Mouse (Mus musculus) liver, embryonic 16.5 days (tissue): ENCODE data around the gene Timp3. TPM values are rescaled to one million over a fixed set of nuclear protein-coding genes. Genes with fewer than 3 reads are reported as not detected.
A peak's percentile ranks its signal among the peaks of the same experiment; 100 is the strongest.

Experiments
- ATAC-seq: fragments of 200-750 bp; cut with Nextera tagmentation; 2 replicates; pipeline ENCODE4 v1.8.0; 2017; ENCODE audit warnings: low read depth, mild to moderate bottlenecking, moderate number of reproducible peaks, moderate library complexity
- H3K27ac ChIP-seq: fragments of 300-500 bp; sonication (generic); 2 replicates; pipeline ENCODE4 v1.5.1; 2014; ENCODE audit warnings: mild to moderate bottlenecking, low read length
- H3K27me3 ChIP-seq: fragments of 300-500 bp; sonication (generic); 2 replicates; pipeline ENCODE4 v1.6.1; 2014; ENCODE audit warnings: low read depth, low read length, mixed read lengths; ENCODE audit not compliant: control insufficient read depth, insufficient read depth
- H3K36me3 ChIP-seq: fragments of 300-500 bp; sonication (generic); 2 replicates; pipeline ENCODE4 v1.6.1; 2014; ENCODE audit warnings: mild to moderate bottlenecking; ENCODE audit not compliant: control insufficient read depth, insufficient read depth
- H3K4me1 ChIP-seq: fragments of 300-500 bp; sonication (generic); 2 replicates; pipeline ENCODE4 v1.6.1; 2014; ENCODE audit warnings: low read depth, low read length, mixed read lengths; ENCODE audit not compliant: control insufficient read depth
- H3K4me2 ChIP-seq: fragments of 300-500 bp; sonication (generic); 2 replicates; pipeline ENCODE4 v1.6.1; 2014; ENCODE audit warnings: low read depth, low read length, mixed read lengths
- H3K4me3 ChIP-seq: fragments of 300-500 bp; sonication (generic); 2 replicates; pipeline ENCODE4 v1.5.1; 2014; ENCODE audit warnings: low read depth, mild to moderate bottlenecking, low read length
- H3K9ac ChIP-seq: fragments of 300-500 bp; sonication (generic); 2 replicates; pipeline ENCODE4 v1.6.1; 2014; ENCODE audit warnings: low read depth, low read length
- H3K9me3 ChIP-seq: fragments of 300-500 bp; sonication (generic); replicated peaks from 2 replicates; pipeline ENCODE4 v1.6.1; 2016; ENCODE audit warnings: low read length; ENCODE audit not compliant: control insufficient read depth
- WGBS: fragments of 180-500 bp; shearing (Covaris S2); extraction: QIAGEN DNeasy Blood & Tissue Kit; methylation state at CpG from one replicate; pipeline ENCODE4 v1.1.7; 2014; ENCODE audit not compliant: insufficient replicate concordance; 5-methylcytosine and 5-hydroxymethylcytosine counted together
- polyA plus RNA-seq: library from polyadenylated mRNA; unstranded; fragments of >200 nt; fragmentation: Nextera tagmentation; extraction: Ambion mirVana; gene quantifications from 2 replicates; pipeline ENCODE4 v1.2.1, GENCODE M21; 2015

The Timp3 gene
- polyA plus RNA-seq, 1 experiment from 2014 or later, result 7.3 TPM

GRCm38 (mm10) chr10:86345645-86346044 is 45.5 kb downstream of the Timp3 start:
- Histone ChIP-seq H3K9ac (no peak overlapping the region), H3K27me3 (no peaks in the 10 kb centered on the region), H3K4me1 (peaks cover 32% of the 10 kb centered on the region), H3K4me3 (no peak overlapping the region), H3K4me2 (no peak overlapping the region), H3K9me3 (no peaks in the 10 kb centered on the region), H3K27ac (no peak overlapping the region), H3K36me3 (no peaks in the 10 kb centered on the region)
- 80% methylated on average over 9 of the region's 9 CpGs for WGBS
- ATAC-seq, result no peak

DNA sequence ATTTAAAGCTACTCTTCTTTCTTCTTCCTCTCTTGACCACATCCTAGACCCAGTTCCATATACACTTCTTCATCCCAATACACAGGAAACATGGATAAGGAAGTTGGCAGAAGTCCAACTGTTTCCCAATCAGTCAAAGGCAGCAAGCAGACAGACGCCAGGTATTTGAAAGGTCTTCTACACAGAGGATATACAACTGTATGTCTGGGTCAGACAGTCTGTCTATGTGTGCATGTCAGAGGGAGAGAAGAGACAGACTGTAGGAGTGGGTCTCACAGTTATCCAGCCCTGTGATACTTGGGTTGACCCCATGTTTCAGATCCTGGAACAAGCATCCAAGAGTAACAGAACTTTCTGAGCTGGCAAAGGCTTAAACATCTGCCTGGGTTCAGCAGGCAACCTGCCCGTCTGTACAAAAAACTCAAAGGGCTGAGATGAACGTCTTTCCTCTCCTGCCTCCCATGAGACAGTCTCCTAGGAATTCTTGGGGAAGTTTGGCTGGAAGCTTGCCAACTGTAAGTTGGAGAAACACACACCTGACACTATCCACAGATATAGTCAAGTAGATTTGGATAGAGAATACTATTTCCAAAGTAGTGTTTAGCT is 46.2 kb downstream of the Timp3 start:
- Histone ChIP-seq H3K27me3 (no peaks in the 10 kb centered on the region), H3K9ac (no peak overlapping the region), H3K36me3 (no peaks in the 10 kb centered on the region), H3K4me1 (peaks cover 32% of the 10 kb centered on the region), H3K9me3 (no peaks in the 10 kb centered on the region), H3K4me3 (no peak overlapping the region), H3K27ac (no peak overlapping the region), H3K4me2 (no peak overlapping the region)
- no peak for ATAC-seq
- 64% methylated on average over 3 of the region's 3 CpGs for WGBS

- 20% methylated on average over 2 of the region's 2 CpGs for WGBS
- Histone ChIP-seq H3K4me3 (no peak overlapping the region), H3K27me3 (no peaks in the 10 kb centered on the region), H3K4me1 (peaks cover 34% of the 10 kb centered on the region), H3K9ac (no peak overlapping the region), H3K4me2 (no peak overlapping the region), H3K9me3 (no peaks in the 10 kb centered on the region), H3K36me3 (no peaks in the 10 kb centered on the region), H3K27ac (peak overlapping the region; percentile 83)
- peak; percentile 65 for ATAC-seq
Observed at GRCm38 (mm10) chr10:86351287-86351686, 51.1 kb downstream of the Timp3 start.

- Histone ChIP-seq H3K4me1 (peaks cover 39% of the 10 kb centered on the region), H3K9me3 (no peaks in the 10 kb centered on the region), H3K36me3 (no peaks in the 10 kb centered on the region), H3K4me2 (peak overlapping the region; percentile 47), H3K27me3 (no peaks in the 10 kb centered on the region; the same call in 1 of the 2 replicates), H3K27ac (peak overlapping the region; percentile 83), H3K4me3 (no peak overlapping the region), H3K9ac (no peak overlapping the region)
- 28% methylated on average over 3 of the region's 3 CpGs for WGBS
- peak; percentile 93 for ATAC-seq
Observed at GRCm38 (mm10) chr10:86352521-86352920, 52.3 kb downstream of the Timp3 start.

DNA sequence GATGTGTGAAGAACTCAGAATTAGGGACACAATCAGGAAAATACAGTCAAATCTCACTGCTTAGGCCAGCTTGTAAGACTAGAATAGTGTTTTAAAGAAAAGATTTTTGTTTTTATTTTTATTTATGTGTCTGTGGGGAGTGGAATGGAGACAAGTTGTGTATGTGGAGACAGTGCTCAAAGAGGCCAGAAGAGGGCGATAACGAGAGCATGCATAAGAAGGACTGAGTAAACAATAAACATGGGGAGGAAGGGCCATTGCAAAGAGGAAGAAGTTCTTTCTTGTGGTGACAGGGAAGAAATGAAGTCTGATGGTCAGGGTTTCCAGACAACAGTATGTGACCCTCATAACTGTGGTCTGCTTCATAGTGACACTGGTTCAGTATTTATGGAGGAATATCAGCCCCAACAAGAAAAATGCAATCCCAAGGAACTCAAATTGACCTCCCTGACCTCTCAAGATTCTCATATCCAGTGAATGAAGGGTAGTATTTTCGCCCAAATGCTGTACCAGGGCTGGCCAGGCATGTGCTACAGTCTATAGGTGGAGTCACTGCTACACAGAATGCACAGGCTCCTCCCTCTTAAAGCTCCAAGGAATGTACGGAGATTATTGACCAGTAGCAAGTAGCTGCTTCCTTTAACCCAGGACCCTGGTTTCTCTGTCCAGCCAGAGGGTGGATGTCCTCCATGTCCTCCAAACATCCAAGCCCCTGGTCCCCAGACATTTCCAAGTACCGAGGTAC is 56.8 kb downstream of the Timp3 start:
- Histone ChIP-seq H3K27ac (peak overlapping the region; percentile 76), H3K4me2 (no peak overlapping the region), H3K4me3 (no peak overlapping the region), H3K27me3 (no peaks in the 10 kb centered on the region; the same call in 1 of the 2 replicates), H3K9ac (no peak overlapping the region), H3K9me3 (no peaks in the 10 kb centered on the region), H3K36me3 (no peaks in the 10 kb centered on the region), H3K4me1 (peaks cover 24% of the 10 kb centered on the region)
- 45% methylated on average over 5 of the region's 5 CpGs for WGBS
- ATAC-seq, result 0 out of 2 replicates have a peak, but pooled peaks have one; percentile 37

- 62% methylated on average over 7 of the region's 7 CpGs for WGBS
- H3K9me3 ChIP-seq, result no peaks in the 10 kb centered on the region
Observed at GRCm38 (mm10) chr10:86358307-86358975, 58.3 kb downstream of the Timp3 start.

DNA sequence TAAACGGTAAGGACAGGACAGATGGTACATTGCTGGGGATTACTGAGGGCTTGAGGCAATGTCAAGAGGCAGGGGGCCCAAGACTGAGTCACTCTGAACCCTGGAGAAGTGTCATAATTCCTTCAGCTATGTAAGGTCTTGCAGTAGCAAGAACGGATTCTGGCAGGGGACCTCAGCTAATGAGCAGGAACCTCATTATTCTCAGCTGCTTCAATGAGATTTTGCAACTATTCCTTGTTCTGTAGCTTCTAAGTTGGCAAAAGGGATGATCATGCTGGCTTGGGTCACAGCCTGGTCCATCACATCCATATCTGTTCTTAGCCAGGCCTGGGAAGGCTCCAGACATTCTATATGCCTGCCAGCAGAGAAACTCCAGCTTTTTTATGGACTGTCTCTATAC is 59.0 kb downstream of the Timp3 start:
- Histone ChIP-seq H3K27me3 (no peaks in the 10 kb centered on the region; the same call in 1 of the 2 replicates), H3K4me1 (peaks cover 10% of the 10 kb centered on the region), H3K36me3 (no peaks in the 10 kb centered on the region), H3K4me2 (no peak overlapping the region), H3K9ac (no peak overlapping the region), H3K4me3 (no peak overlapping the region), H3K9me3 (no peaks in the 10 kb centered on the region), H3K27ac (no peak overlapping the region)
- no peak for ATAC-seq
- 66% methylated on average over 2 of the region's 2 CpGs for WGBS

More at GRCm38 (mm10) chr10:86358307-86358975, 58.3 kb downstream of the Timp3 start:
- Histone ChIP-seq H3K36me3 (no peaks in the 10 kb centered on the region), H3K27me3 (no peaks in the 10 kb centered on the region; the same call in 1 of the 2 replicates), H3K4me2 (no peak overlapping the region), H3K27ac (no peak overlapping the region), H3K4me1 (peaks cover 10% of the 10 kb centered on the region), H3K4me3 (no peak overlapping the region), H3K9ac (no peak overlapping the region)
- no peak for ATAC-seq

DNA sequence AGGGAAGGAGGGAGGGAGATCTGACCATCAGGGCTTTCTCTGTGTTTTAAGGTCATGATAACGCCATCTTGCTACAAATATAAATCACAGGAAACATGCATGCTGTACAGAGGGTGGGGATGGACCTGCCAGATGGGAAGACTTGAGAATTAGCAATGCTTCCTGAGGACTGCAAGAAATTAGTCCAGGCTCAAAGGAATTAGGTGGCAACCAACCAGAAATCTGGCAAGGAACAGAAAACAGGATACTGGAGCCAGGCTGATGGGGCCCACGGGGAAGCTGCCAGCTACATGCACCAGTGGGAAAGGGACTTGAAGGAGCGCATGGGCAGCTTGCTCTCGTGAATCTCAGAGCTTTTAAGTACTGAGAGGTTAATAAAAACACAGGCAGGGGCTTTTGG is 59.5 kb downstream of the Timp3 start:
- no peak overlapping the region for H3K27ac ChIP-seq
- WGBS, result 55% methylated on average over 4 of the region's 4 CpGs
- H3K4me3 ChIP-seq, result no peak overlapping the region
- no peaks in the 10 kb centered on the region for H3K36me3 ChIP-seq
- no peaks in the 10 kb centered on the region; the same call in 1 of the 2 replicates for H3K27me3 ChIP-seq
- H3K9me3 ChIP-seq, result no peaks in the 10 kb centered on the region
- peaks cover 10% of the 10 kb centered on the region for H3K4me1 ChIP-seq
- no peak for ATAC-seq
- H3K9ac ChIP-seq, result no peak overlapping the region
- no peak overlapping the region for H3K4me2 ChIP-seq
